Mouse (Mus musculus): ENCODE measurements around the gene Mei4. TPM values are rescaled to one million over a fixed set of nuclear protein-coding genes. Genes with fewer than 3 reads are reported as not detected.
A peak's percentile ranks its signal among the peaks of the same experiment; 100 is the strongest.

The Mei4 gene
- total RNA-seq (2021) = not detected
- long read RNA-seq, experiment 1 = 0 reads
- long read RNA-seq, experiment 2 = 0 reads

DNA sequence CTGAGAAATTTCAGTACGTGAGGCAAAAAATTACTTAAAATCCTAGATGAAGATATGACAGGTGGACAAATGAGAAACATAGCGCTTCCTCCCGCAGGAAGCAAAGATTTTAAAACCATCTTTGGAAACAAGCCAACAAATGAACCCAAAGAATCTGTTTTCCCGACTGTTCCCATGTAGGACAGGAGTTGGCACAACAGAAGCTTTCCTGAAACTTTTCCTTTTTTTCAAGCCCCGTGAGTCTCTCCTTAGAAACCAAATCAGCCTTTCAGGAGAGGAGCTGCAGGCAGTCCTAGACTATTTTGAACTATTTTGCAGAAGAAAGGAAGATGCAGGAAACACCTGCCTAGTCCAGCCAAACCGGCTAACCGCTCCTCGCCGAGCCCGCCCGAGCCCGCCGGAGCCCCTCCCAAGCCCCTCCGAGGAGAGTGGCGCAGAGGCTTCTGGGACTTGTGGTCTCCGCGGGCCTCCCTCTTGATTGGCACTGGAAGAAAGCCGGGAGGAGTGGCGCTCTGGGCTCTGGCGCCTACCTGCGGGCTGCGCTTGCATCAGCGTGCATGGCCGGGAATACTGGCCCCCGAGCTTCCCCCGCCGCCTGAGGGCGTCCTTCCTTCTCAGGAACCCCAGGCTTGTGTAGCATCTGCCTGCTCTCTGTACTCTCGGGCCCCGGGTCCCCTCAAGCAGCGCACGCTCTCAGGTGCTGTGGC is at the start of gene Mei4:
Gene Mei4 (plus strand): TSS at position 490 of the 707 bp plus-strand sequence.
- intact Hi-C loops (cut with DNase I) = no loop called here
- peak; percentile 39 for DNase-seq
- peak; percentile 20; the same call in 1 of the 2 replicates for TF ChIP-seq CTCF (IDR thresholded peaks at IDR 0.05)
- peak within 1 kb of the TSS; percentile 69 for H3K4me3 ChIP-seq
- no peak within 1 kb of the TSS for H3K27ac ChIP-seq

GRCm38 (mm10) chr9:81819715-81820373 is 43.6 kb upstream of the Mei4 start:
- H3K27ac ChIP-seq = no peak overlapping the region
- TF ChIP-seq CTCF (IDR thresholded peaks at IDR 0.05) = no peak
- DNase-seq = no peak
- intact Hi-C loops (cut with DNase I) = no loop called here
- no peak overlapping the region for H3K4me3 ChIP-seq

DNA sequence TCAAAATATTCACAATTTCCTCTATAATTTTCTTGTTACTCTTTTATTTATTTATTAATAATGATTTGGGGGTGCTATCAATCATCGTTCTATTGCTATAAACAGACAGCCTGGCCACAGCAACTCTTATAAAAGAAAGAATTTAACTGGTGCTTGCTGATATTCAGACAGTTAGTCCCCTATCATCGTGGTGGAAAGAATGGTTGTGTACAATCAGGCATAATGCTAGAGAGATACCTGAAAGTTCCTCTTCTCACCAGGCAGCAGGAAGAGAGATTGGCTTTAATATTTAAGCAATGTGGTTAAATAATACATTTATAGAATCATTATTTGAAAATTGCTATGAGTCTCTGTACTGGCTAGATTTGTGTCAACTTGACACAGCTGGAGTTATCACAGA is 35.9 kb upstream of the Mei4 start:
- Histone ChIP-seq H3K27ac (no peak overlapping the region), H3K4me3 (no peak overlapping the region)
- no peak for TF ChIP-seq CTCF (IDR thresholded peaks at IDR 0.05)
- no peak for DNase-seq
- intact Hi-C loops (cut with DNase I) = no loop called here

- no peak for DNase-seq
- intact Hi-C loops (cut with DNase I) = no loop called here
- H3K4me3 ChIP-seq = no peak overlapping the region
- no peak overlapping the region for H3K27ac ChIP-seq
- TF ChIP-seq CTCF (IDR thresholded peaks at IDR 0.05) = no peak
These were observed 29.4 kb upstream of the Mei4 start for GRCm38 (mm10) chr9:81834056-81834455.

- no peak for TF ChIP-seq CTCF (IDR thresholded peaks at IDR 0.05)
- DNase-seq = no peak
- Histone ChIP-seq H3K27ac (no peak overlapping the region), H3K4me3 (no peak overlapping the region)
- intact Hi-C loops (cut with DNase I) = no loop called here
These were observed 4.6 kb upstream of the Mei4 start for GRCm38 (mm10) chr9:81858861-81859260.

GRCm38 (mm10) chr9:81863888-81864234 is 391 bp downstream of the Mei4 start:
- Histone ChIP-seq H3K4me3 (peak overlapping the region; percentile 69), H3K27ac (no peak overlapping the region)
- no peak for DNase-seq
- no peak for TF ChIP-seq CTCF (IDR thresholded peaks at IDR 0.05)
- intact Hi-C loops (cut with DNase I) = no loop called here

GRCm38 (mm10) chr9:81866032-81866431 is 2.6 kb downstream of the Mei4 start:
- TF ChIP-seq CTCF (IDR thresholded peaks at IDR 0.05) = no peak
- intact Hi-C loops (cut with DNase I) = no loop called here

DNA sequence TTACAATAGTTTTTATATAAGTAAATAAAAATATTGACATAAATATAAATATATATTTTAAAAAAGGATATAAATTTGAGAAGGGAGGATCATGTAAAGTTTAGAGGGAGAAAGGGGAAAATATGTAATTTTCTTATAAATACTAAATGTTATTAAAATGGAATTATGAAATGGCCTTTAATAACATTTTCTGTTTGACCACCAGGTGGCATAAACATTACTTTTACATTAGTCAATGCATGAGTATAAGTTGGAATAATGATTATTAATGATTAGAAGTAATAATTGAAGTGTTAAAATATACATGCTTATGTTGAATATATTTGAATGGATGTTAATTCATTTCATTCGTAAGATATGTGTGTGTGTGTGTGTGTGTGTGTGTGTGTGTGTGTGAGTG is 58.0 kb downstream of the Mei4 start:
- H3K27ac ChIP-seq = no peak overlapping the region
- intact Hi-C loops (cut with DNase I) = no loop called here

More at GRCm38 (mm10) chr9:81866032-81866431, 2.6 kb downstream of the Mei4 start:
- no peak overlapping the region for H3K4me3 ChIP-seq
- H3K27ac ChIP-seq = no peak overlapping the region
- no peak for DNase-seq

DNA sequence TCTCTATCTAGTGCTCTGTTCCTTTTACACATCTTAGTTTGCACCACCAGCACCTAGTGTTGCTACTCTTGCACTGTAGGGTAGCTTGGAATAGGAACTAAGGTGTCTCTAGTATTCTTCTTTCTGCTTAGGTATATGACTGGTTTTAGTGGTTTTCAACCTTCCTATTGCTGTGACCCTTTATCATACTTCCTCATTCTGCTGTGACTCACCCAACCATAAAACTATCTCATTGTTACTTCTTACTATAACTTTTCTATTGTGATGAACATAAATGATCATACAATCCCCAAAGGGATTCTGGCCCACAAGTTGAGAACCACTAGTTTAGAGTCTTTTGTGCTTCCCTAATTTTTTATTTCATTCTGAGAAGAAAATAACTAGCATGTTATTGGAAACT is 61.3 kb downstream of the Mei4 start:
- no peak for DNase-seq
- Histone ChIP-seq H3K4me3 (no peak overlapping the region), H3K27ac (no peak overlapping the region)
- no peak for TF ChIP-seq CTCF (IDR thresholded peaks at IDR 0.05)
- intact Hi-C loops (cut with DNase I) = no loop called here

More for the DNA sequence above, 58.0 kb downstream of the Mei4 start:
- no peak for TF ChIP-seq CTCF (IDR thresholded peaks at IDR 0.05)
- no peak overlapping the region for H3K4me3 ChIP-seq
- no peak for DNase-seq

DNA sequence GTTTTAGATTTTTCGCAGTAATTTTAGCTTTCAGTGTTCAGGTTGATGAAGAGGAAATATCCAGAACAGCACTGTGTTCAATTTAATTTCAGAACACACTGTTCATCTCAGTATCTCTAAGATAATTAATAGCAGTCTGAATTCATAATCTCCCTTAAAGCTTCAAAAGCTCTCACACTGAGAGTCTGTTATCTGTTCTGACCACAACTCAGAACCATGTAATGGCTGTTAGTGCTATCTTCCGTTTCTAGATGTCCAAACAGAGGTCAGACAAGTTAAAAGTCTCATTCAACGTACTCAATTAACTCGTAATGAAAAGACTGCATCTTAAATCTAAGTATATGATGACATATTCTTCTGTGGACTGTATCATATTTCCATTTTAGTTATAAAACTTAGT is 77.1 kb downstream of the Mei4 start:
- H3K4me3 ChIP-seq = no peak overlapping the region
- TF ChIP-seq CTCF (IDR thresholded peaks at IDR 0.05) = no peak
- no peak for DNase-seq
- intact Hi-C loops (cut with DNase I) = no loop called here
- H3K27ac ChIP-seq = no peak overlapping the region

GRCm38 (mm10) chr9:81945624-81946023 is 82.2 kb downstream of the Mei4 start:
- Histone ChIP-seq H3K27ac (no peak overlapping the region), H3K4me3 (no peak overlapping the region)
- no peak for TF ChIP-seq CTCF (IDR thresholded peaks at IDR 0.05)
- DNase-seq = no peak
- intact Hi-C loops (cut with DNase I) = no loop called here

DNA sequence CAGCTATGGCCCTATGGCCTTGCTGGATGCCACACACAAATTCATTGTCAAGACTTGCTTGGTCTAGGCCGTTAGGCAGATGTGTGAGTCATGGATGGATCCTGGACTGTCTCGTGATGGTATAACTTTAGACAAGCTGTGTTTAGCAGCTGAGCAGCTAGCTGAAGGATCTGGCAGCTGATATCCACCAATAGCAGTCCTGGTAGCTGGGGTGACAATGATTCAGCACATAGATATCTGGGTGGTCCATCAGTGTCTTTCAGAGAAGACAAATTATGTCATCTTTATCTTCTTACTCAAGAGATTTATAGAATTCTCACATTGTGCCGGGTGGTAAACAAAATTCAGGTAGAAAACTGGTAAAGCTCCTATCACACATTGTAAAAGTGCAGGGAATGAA is 93.4 kb downstream of the Mei4 start:
- Histone ChIP-seq H3K4me3 (no peak overlapping the region), H3K27ac (no peak overlapping the region)
- no peak for DNase-seq
- TF ChIP-seq CTCF (IDR thresholded peaks at IDR 0.05) = no peak
- intact Hi-C loops (cut with DNase I) = no loop called here

DNA sequence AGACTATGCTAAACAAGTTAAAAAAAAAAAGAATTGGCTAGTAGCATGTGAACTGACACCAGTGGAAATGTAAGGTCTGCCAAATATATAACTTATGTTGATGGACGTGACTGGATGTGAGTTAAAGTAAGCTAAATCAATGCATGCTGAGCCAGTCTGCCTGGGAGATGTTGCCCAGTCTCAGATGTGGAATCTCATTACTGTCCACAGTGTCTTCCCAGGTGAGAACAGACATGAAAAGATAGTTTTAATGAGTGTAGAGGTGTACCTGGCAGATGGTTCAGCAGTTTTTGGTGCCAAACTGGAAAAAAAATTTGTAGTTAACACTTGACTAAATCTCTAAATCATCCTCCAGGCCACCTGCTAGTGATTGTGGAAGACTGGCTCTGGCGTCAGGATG is 94.4 kb downstream of the Mei4 start:
- DNase-seq = no peak
- intact Hi-C loops (cut with DNase I) = no loop called here
- Histone ChIP-seq H3K27ac (no peak overlapping the region), H3K4me3 (no peak overlapping the region)
- TF ChIP-seq CTCF (IDR thresholded peaks at IDR 0.05) = no peak

DNA sequence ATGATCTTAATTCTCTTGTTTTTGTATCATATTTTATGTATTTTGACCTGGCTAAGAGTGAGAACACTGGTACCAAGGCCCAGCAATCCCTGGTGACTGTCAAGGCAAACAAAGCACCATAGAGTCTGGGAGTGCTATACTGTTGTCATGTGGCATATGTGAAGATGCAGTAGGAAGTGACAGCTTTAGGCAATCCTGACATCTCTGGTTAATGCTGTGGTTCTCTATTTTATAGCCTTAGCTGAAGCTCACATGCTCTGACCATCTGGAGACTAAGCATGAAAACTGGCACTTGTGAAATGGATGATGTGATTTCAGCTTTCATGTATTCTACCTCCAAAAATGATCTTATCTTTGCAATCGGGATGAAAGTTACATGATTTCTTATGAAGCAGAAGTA is 103.3 kb downstream of the Mei4 start:
- H3K4me3 ChIP-seq = no peak overlapping the region
- intact Hi-C loops (cut with DNase I) = no loop called here
- no peak overlapping the region for H3K27ac ChIP-seq
- no peak for TF ChIP-seq CTCF (IDR thresholded peaks at IDR 0.05)
- no peak for DNase-seq
